Mouse (Mus musculus): ENCODE data around the gene Ncoa7. TPM values are rescaled to one million over a fixed set of nuclear protein-coding genes. Genes with fewer than 3 reads are reported as not detected.

Ncoa7 gene
- polyA plus RNA-seq, 2 experiments: 7.6 to 9.0 TPM

- DNase-seq (ENCODE audit: low spot score): peak; percentile 94
- WGBS: 9% methylated on average over 11 of the region's 11 CpGs
- Histone ChIP-seq H3K9ac (ENCODE audit: low read depth, low read length, severe bottlenecking) (no peak overlapping the region), H3K27ac (replicated peaks; ENCODE audit: low read depth, low read length) (no peak overlapping the region), H3K4me2 (replicated peaks; ENCODE audit: low read depth, low read length, severe bottlenecking) (peak overlapping the region; percentile 47), H3K36me3 (ENCODE audit: control insufficient read depth, insufficient read depth, low read length) (no peaks in the 10 kb centered on the region), H3K9me3 (ENCODE audit: control insufficient read depth, low read length) (no peaks in the 10 kb centered on the region), H3K27me3 (ENCODE audit: control insufficient read depth, insufficient read depth, low read length) (no peaks in the 10 kb centered on the region), H3K4me3 (replicated peaks; ENCODE audit: low read length) (peak overlapping the region; percentile 42), H3K4me1 (ENCODE audit: control insufficient read depth, insufficient read depth, low read length) (no peaks in the 10 kb centered on the region)
- no peak for TF ChIP-seq POLR2A (IDR thresholded peaks at IDR 0.05; ENCODE audit: borderline replicate concordance, extremely low read depth, insufficient read depth, insufficient read length)
- ATAC-seq (ENCODE audit: low FRiP score, low read depth): peak; percentile 97
Measured at GRCm38 (mm10) chr10:30810967-30811293, 7.8 kb upstream of the Ncoa7 start.

- ATAC-seq (ENCODE audit: low FRiP score, low read depth) (no peak), DNase-seq (ENCODE audit: low spot score) (no peak)
- Histone ChIP-seq H3K36me3 (ENCODE audit: control insufficient read depth, insufficient read depth, low read length) (no peaks in the 10 kb centered on the region), H3K4me2 (replicated peaks; ENCODE audit: low read depth, low read length, severe bottlenecking) (peak overlapping the region; percentile 47), H3K27ac (replicated peaks; ENCODE audit: low read depth, low read length) (no peak overlapping the region), H3K9me3 (ENCODE audit: control insufficient read depth, low read length) (no peaks in the 10 kb centered on the region), H3K4me3 (replicated peaks; ENCODE audit: low read length) (peak overlapping the region; percentile 42), H3K4me1 (ENCODE audit: control insufficient read depth, insufficient read depth, low read length) (no peaks in the 10 kb centered on the region), H3K27me3 (ENCODE audit: control insufficient read depth, insufficient read depth, low read length) (no peaks in the 10 kb centered on the region), H3K9ac (ENCODE audit: low read depth, low read length, severe bottlenecking) (no peak overlapping the region)
- no peak for TF ChIP-seq POLR2A (IDR thresholded peaks at IDR 0.05; ENCODE audit: borderline replicate concordance, extremely low read depth, insufficient read depth, insufficient read length)
- whole genome bisulfite sequencing: 34% methylated on average over 9 of the region's 9 CpGs
Measured at GRCm38 (mm10) chr10:30810247-30810966, 7.3 kb upstream of the Ncoa7 start.

- ATAC-seq (ENCODE audit: low FRiP score, low read depth): no peak
Measured at GRCm38 (mm10) chr10:30803587-30804253, 594 bp upstream of the Ncoa7 start.

GRCm38 (mm10) chr10:30802033-30802432 lies 1.1 kb downstream of the Ncoa7 start:
- no peak for TF ChIP-seq POLR2A (IDR thresholded peaks at IDR 0.05; ENCODE audit: borderline replicate concordance, extremely low read depth, insufficient read depth, insufficient read length)
- Histone ChIP-seq H3K9ac (ENCODE audit: low read depth, low read length, severe bottlenecking) (peak overlapping the region; percentile 90; the same call in 1 of the 2 replicates), H3K36me3 (ENCODE audit: control insufficient read depth, insufficient read depth, low read length) (no peaks in the 10 kb centered on the region), H3K4me1 (ENCODE audit: control insufficient read depth, insufficient read depth, low read length) (peaks cover 7% of the 10 kb centered on the region; the same call in 1 of the 2 replicates), H3K27ac (replicated peaks; ENCODE audit: low read depth, low read length) (peak overlapping the region; percentile 94), H3K4me2 (replicated peaks; ENCODE audit: low read depth, low read length, severe bottlenecking) (peak overlapping the region; percentile 63), H3K4me3 (replicated peaks; ENCODE audit: low read length) (peak overlapping the region; percentile 82), H3K9me3 (ENCODE audit: control insufficient read depth, low read length) (no peaks in the 10 kb centered on the region), H3K27me3 (ENCODE audit: control insufficient read depth, insufficient read depth, low read length) (no peaks in the 10 kb centered on the region)
- 6% methylated on average over 8 of the region's 8 CpGs for WGBS
- no peak for DNase-seq (ENCODE audit: low spot score)
- ATAC-seq (ENCODE audit: low FRiP score, low read depth): no peak

More at GRCm38 (mm10) chr10:30803587-30804253, 594 bp upstream of the Ncoa7 start:
- DNase-seq (ENCODE audit: low spot score): no peak
- H3K36me3 ChIP-seq (ENCODE audit: control insufficient read depth, insufficient read depth, low read length): no peaks in the 10 kb centered on the region
- 34% methylated on average over 7 of the region's 7 CpGs for WGBS
- peaks cover 7% of the 10 kb centered on the region; the same call in 1 of the 2 replicates for H3K4me1 ChIP-seq (ENCODE audit: control insufficient read depth, insufficient read depth, low read length)
- H3K9ac ChIP-seq (ENCODE audit: low read depth, low read length, severe bottlenecking): peak overlapping the region; percentile 90
- H3K27ac ChIP-seq (replicated peaks; ENCODE audit: low read depth, low read length): peak overlapping the region; percentile 94
- no peaks in the 10 kb centered on the region for H3K27me3 ChIP-seq (ENCODE audit: control insufficient read depth, insufficient read depth, low read length)
- H3K9me3 ChIP-seq (ENCODE audit: control insufficient read depth, low read length): no peaks in the 10 kb centered on the region
- peak overlapping the region; percentile 82 for H3K4me3 ChIP-seq (replicated peaks; ENCODE audit: low read length)
- peak overlapping the region; percentile 63 for H3K4me2 ChIP-seq (replicated peaks; ENCODE audit: low read depth, low read length, severe bottlenecking)
- no peak for TF ChIP-seq POLR2A (IDR thresholded peaks at IDR 0.05; ENCODE audit: borderline replicate concordance, extremely low read depth, insufficient read depth, insufficient read length)

- H3K4me3 ChIP-seq (replicated peaks; ENCODE audit: low read length): no peak overlapping the region
- H3K4me2 ChIP-seq (replicated peaks; ENCODE audit: low read depth, low read length, severe bottlenecking): no peak overlapping the region
- no peak overlapping the region for H3K27ac ChIP-seq (replicated peaks; ENCODE audit: low read depth, low read length)
- 88% methylated on average over 2 of the region's 2 CpGs for WGBS
- ATAC-seq (ENCODE audit: low FRiP score, low read depth) (no peak), DNase-seq (ENCODE audit: low spot score) (no peak)
- no peaks in the 10 kb centered on the region for H3K27me3 ChIP-seq (ENCODE audit: control insufficient read depth, insufficient read depth, low read length)
- H3K9ac ChIP-seq (ENCODE audit: low read depth, low read length, severe bottlenecking): no peak overlapping the region
- H3K9me3 ChIP-seq (ENCODE audit: control insufficient read depth, low read length): no peaks in the 10 kb centered on the region
- peaks cover 7% of the 10 kb centered on the region; the same call in 1 of the 2 replicates for H3K4me1 ChIP-seq (ENCODE audit: control insufficient read depth, insufficient read depth, low read length)
- H3K36me3 ChIP-seq (ENCODE audit: control insufficient read depth, insufficient read depth, low read length): no peaks in the 10 kb centered on the region
- no peak for TF ChIP-seq POLR2A (IDR thresholded peaks at IDR 0.05; ENCODE audit: borderline replicate concordance, extremely low read depth, insufficient read depth, insufficient read length)
Measured at GRCm38 (mm10) chr10:30799713-30800450, 3.2 kb downstream of the Ncoa7 start.
